Mouse (Mus musculus) left cerebral cortex, adult 6 months (tissue): Measurements from ENCODE around the gene Spaca3. TPM values are rescaled to one million over a fixed set of nuclear protein-coding genes. Genes with fewer than 3 reads are reported as not detected.

Source experiments
- long read RNA-seq, 2 experiments: library from polyadenylated mRNA; unstranded; transcript quantifications; one replicate each; pipeline ENCODE4 v2.0.0; 2019 to 2020
- polyA plus RNA-seq: library from polyadenylated mRNA; unstranded; fragments of <200 nt; fragmentation: Nextera tagmentation; gene quantifications from 2 replicates; pipeline ENCODE4 v1.2.3, GENCODE M21; 2021

Gene Spaca3
- not detected in 2 replicates for polyA plus RNA-seq
- long read RNA-seq, experiment 1, result 0 reads
- long read RNA-seq, experiment 2, result 0 reads

DNA sequence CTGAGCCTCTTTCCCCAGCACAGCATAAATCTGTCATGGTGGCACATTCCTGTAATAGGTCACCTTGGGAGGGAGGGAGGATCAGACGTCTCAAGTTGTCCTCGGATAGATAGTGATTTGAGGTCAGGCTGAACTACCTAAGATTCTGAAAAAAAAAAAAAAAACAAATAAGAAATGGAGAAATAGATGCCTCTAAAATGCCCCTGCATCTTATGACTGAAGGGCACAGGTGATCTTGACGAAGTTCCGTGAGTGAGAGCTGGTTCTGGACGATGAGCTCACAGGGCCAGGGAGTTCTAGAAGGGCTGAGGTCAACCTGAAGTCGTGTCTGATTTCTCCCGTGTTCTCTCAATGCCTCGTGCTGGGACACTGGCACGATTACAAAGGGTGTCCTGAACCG lies at the start of gene Spaca3:
Spaca3 (plus strand) TSS at position 301 of the 400 bp plus-strand sequence.

DNA sequence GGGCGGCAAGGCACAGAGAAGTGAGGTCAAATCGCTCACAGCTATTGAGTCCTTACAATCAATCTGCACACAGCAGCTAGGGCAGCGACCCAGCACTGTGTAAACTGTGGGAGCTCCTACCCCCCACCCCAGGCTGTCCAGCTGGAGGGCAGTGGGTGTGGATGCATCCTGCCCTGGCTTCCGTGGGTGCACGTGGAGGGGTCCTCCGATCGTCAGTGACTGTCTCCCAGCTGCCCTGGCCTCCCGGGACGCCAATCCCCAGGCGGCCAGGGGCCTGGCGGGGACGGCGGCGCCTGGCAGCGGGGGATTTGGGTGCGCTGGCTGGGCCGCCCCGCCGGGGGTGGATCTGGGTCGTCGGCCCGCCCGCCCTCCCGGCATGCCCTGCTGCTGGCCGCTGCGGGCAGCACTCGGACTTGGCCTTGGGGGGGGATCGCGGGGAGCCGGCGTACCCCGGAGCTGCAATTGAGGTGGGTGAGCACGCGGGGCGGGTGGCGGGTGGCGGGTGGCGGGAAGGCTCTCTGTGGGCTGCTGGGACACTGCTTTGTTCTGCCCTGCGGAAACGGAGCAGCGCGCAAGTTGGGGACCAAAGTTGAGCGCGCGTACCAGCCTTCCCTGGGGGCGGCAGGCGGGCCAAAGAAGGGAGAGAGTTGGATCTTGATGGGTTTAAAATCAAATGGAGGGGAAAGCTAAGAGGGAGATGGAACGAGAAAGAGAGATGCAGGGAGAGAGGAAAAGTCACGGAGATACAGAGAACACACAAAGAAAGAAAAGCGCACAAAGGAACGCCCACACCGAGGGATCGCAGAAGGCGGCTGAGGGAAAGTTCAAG lies 48.0 kb upstream of the Spaca3 start, which contains the start of gene Tmem98:
Tmem98 (plus strand) TSS at position 183 of the 829 bp plus-strand sequence.

Other genes starting within 250 kb of the Spaca3 start
- 2.8 and 3.7 TPM in 2 replicates for gene Myo1d, start 78.3 kb upstream of the Spaca3 start, polyA plus RNA-seq
- gene Tmem98, start 48.2 kb upstream of the Spaca3 start, polyA plus RNA-seq, result 29.8 and 31.5 TPM in 2 replicates